Mouse (Mus musculus): ENCODE measurements at regions not wholly inside any gene's neighbourhood (a gene's known extent, or its start where the extent isn't known, plus 50 kb on each side); places are given as distances from the start of the nearest gene placed in this dataset.
"Not testable (repeated sequence)": the region's sequence is repeated elsewhere in the genome, so short reads cannot be mapped to it uniquely, and the experiment has no call there.

- Histone ChIP-seq H3K4me1 (ENCODE audit: control insufficient read depth, insufficient read depth, low read length) (no peaks in the 10 kb centered on the region), H3K4me3 (ENCODE audit: insufficient read depth, low read length) (no peak overlapping the region), H3K27ac (ENCODE audit: insufficient read depth, low read length) (no peak overlapping the region)
- no peak for TF ChIP-seq POLR2A (IDR thresholded peaks at IDR 0.05; ENCODE audit: extremely low read depth, insufficient read depth, low read length)
- no peak for TF ChIP-seq CTCF (IDR thresholded peaks at IDR 0.05; ENCODE audit: extremely low read depth, insufficient read depth, low read length)
Measured at GRCm38 (mm10) chr10:118956352-118956751, 86.3 kb upstream of the Dyrk2 start.

- TF ChIP-seq POLR2A (IDR thresholded peaks at IDR 0.05; ENCODE audit: extremely low read depth, insufficient read depth, low read length) (no peak), CTCF (IDR thresholded peaks at IDR 0.05; ENCODE audit: extremely low read depth, insufficient read depth, low read length) (no peak)
- Histone ChIP-seq H3K4me1 (ENCODE audit: control insufficient read depth, insufficient read depth, low read length) (no peaks in the 10 kb centered on the region), H3K4me3 (ENCODE audit: insufficient read depth, low read length) (no peak overlapping the region), H3K27ac (ENCODE audit: insufficient read depth, low read length) (no peak overlapping the region)
Measured at GRCm38 (mm10) chr10:118953440-118953839, 83.4 kb upstream of the Dyrk2 start.

- no peaks in the 10 kb centered on the region for H3K4me1 ChIP-seq (ENCODE audit: control insufficient read depth, insufficient read depth, low read length)
- H3K27ac ChIP-seq (ENCODE audit: insufficient read depth, low read length), result no peak overlapping the region
- H3K4me3 ChIP-seq (ENCODE audit: insufficient read depth, low read length), result no peak overlapping the region
- no peak for TF ChIP-seq POLR2A (IDR thresholded peaks at IDR 0.05; ENCODE audit: extremely low read depth, insufficient read depth, low read length)
- no peak for TF ChIP-seq CTCF (IDR thresholded peaks at IDR 0.05; ENCODE audit: extremely low read depth, insufficient read depth, low read length)
Measured at GRCm38 (mm10) chr10:118952756-118953155, 82.7 kb upstream of the Dyrk2 start.

- Histone ChIP-seq H3K27ac (ENCODE audit: insufficient read depth, low read length) (no peak overlapping the region), H3K4me3 (ENCODE audit: insufficient read depth, low read length) (no peak overlapping the region), H3K4me1 (ENCODE audit: control insufficient read depth, insufficient read depth, low read length) (no peaks in the 10 kb centered on the region)
- TF ChIP-seq POLR2A (IDR thresholded peaks at IDR 0.05; ENCODE audit: extremely low read depth, insufficient read depth, low read length), result no peak
- no peak for TF ChIP-seq CTCF (IDR thresholded peaks at IDR 0.05; ENCODE audit: extremely low read depth, insufficient read depth, low read length)
Measured at GRCm38 (mm10) chr10:118947724-118948123, 77.7 kb upstream of the Dyrk2 start.

GRCm38 (mm10) chr10:118947016-118947674 is 77.1 kb upstream of the Dyrk2 start:
- TF ChIP-seq CTCF (IDR thresholded peaks at IDR 0.05; ENCODE audit: extremely low read depth, insufficient read depth, low read length), result no peak
- no peak for TF ChIP-seq POLR2A (IDR thresholded peaks at IDR 0.05; ENCODE audit: extremely low read depth, insufficient read depth, low read length)
- H3K4me3 ChIP-seq (ENCODE audit: insufficient read depth, low read length), result no peak overlapping the region
- no peaks in the 10 kb centered on the region for H3K4me1 ChIP-seq (ENCODE audit: control insufficient read depth, insufficient read depth, low read length)
- H3K27ac ChIP-seq (ENCODE audit: insufficient read depth, low read length), result no peak overlapping the region

- no peak overlapping the region for H3K4me3 ChIP-seq (ENCODE audit: insufficient read depth, low read length)
- no peaks in the 10 kb centered on the region for H3K4me1 ChIP-seq (ENCODE audit: control insufficient read depth, insufficient read depth, low read length)
- H3K27ac ChIP-seq (ENCODE audit: insufficient read depth, low read length), result no peak overlapping the region
- TF ChIP-seq POLR2A (IDR thresholded peaks at IDR 0.05; ENCODE audit: extremely low read depth, insufficient read depth, low read length) (no peak), CTCF (IDR thresholded peaks at IDR 0.05; ENCODE audit: extremely low read depth, insufficient read depth, low read length) (no peak)
Measured at GRCm38 (mm10) chr10:118927316-118927715, 57.3 kb upstream of the Dyrk2 start.

- Histone ChIP-seq H3K4me3 (ENCODE audit: insufficient read depth, low read length) (no peak overlapping the region), H3K4me1 (ENCODE audit: control insufficient read depth, insufficient read depth, low read length) (no peaks in the 10 kb centered on the region), H3K27ac (ENCODE audit: insufficient read depth, low read length) (no peak overlapping the region)
- TF ChIP-seq POLR2A (IDR thresholded peaks at IDR 0.05; ENCODE audit: extremely low read depth, insufficient read depth, low read length), result no peak
Measured at GRCm38 (mm10) chr10:118923473-118924185, 53.6 kb upstream of the Dyrk2 start.

GRCm38 (mm10) chr10:118922120-118922519 is 52.1 kb upstream of the Dyrk2 start:
- H3K27ac ChIP-seq (ENCODE audit: insufficient read depth, low read length), result not testable (repeated sequence)

More at GRCm38 (mm10) chr10:118922120-118922519, 52.1 kb upstream of the Dyrk2 start:
- H3K4me1 ChIP-seq (ENCODE audit: control insufficient read depth, insufficient read depth, low read length); H3K4me3 ChIP-seq (ENCODE audit: insufficient read depth, low read length): not testable (repeated sequence)
